Mouse (Mus musculus) liver, postnatal 0 days (tissue): ENCODE data around the gene Gng12. TPM values are rescaled to one million over a fixed set of nuclear protein-coding genes. Genes with fewer than 3 reads are reported as not detected.
A peak's percentile ranks its signal among the peaks of the same experiment; 100 is the strongest.

Experiments
- ATAC-seq: fragments of 200-750 bp; cut with Nextera tagmentation; 2 replicates; pipeline ENCODE4 v1.8.0; 2017; ENCODE audit warnings: mild to moderate bottlenecking, moderate library complexity
- DNase-seq: peaks from one replicate; pipeline ENCODE4 v3.0.0-alpha.2; 2016
- H3K27ac ChIP-seq: fragments of 300-500 bp; sonication (generic); 2 replicates; pipeline ENCODE4 v1.5.1; 2014; ENCODE audit warnings: antibody characterized with exemption, moderate library complexity, mild to moderate bottlenecking, low read depth
- H3K27me3 ChIP-seq: fragments of 300-500 bp; sonication (generic); 2 replicates; pipeline ENCODE4 v1.6.1; 2014; ENCODE audit warnings: low read length, control low read depth, mixed read lengths; ENCODE audit not compliant: insufficient read depth
- H3K36me3 ChIP-seq: fragments of 300-500 bp; sonication (generic); replicated peaks from 2 replicates; pipeline ENCODE4 v1.6.1; 2014; ENCODE audit warnings: mild to moderate bottlenecking, control low read depth, low read length, moderate library complexity, mixed read lengths; ENCODE audit not compliant: insufficient read depth
- H3K4me1 ChIP-seq: fragments of 300-500 bp; sonication (generic); 2 replicates; pipeline ENCODE4 v1.6.1; 2014; ENCODE audit warnings: antibody characterized with exemption, mild to moderate bottlenecking, control low read depth; ENCODE audit not compliant: insufficient read depth
- H3K4me2 ChIP-seq: fragments of 300-500 bp; sonication (generic); 2 replicates; pipeline ENCODE4 v1.6.1; 2014; ENCODE audit warnings: low read depth, mild to moderate bottlenecking, low read length, moderate library complexity, mixed read lengths
- H3K4me3 ChIP-seq: fragments of 300-500 bp; sonication (generic); 2 replicates; pipeline ENCODE4 v1.5.1; 2014; ENCODE audit warnings: low read depth, low read length
- H3K9ac ChIP-seq: fragments of 300-500 bp; sonication (generic); replicated peaks from 2 replicates; pipeline ENCODE4 v1.6.1; 2014; ENCODE audit warnings: mild to moderate bottlenecking, moderate library complexity
- H3K9me3 ChIP-seq: fragments of 300-500 bp; sonication (generic); 2 replicates; pipeline ENCODE4 v1.6.1; 2016; ENCODE audit warnings: mild to moderate bottlenecking, control low read depth, low read length, mixed read lengths
- CTCF ChIP-seq: sonication (generic); IDR thresholded peaks from 2 replicates; pipeline ENCODE4 v1.5.1; 2016; ENCODE audit warnings: antibody characterized with exemption, low read depth
- EP300 ChIP-seq: IDR thresholded peaks from 2 replicates; pipeline ENCODE4 v1.6.1; 2016; ENCODE audit warnings: antibody characterized with exemption, low read depth, mild to moderate bottlenecking
- WGBS: fragments of 180-500 bp; shearing (Covaris S2); extraction: QIAGEN DNeasy Blood & Tissue Kit; methylation state at CpG from one replicate; pipeline ENCODE4 v1.1.7; 2014; ENCODE audit not compliant: insufficient replicate concordance; 5-methylcytosine and 5-hydroxymethylcytosine counted together
- polyA plus RNA-seq: library from polyadenylated mRNA; unstranded; fragments of >200 nt; fragmentation: Nextera tagmentation; extraction: Ambion mirVana; gene quantifications from 2 replicates; pipeline ENCODE4 v1.2.1, GENCODE M21; 2015

The Gng12 gene
- polyA plus RNA-seq, 1 experiment from 2014 or later = 39.4 TPM

GRCm38 (mm10) chr6:67060057-67060456 lies 163.9 kb downstream of the Gng12 start:
- DNase-seq = no peak
- H3K4me1 ChIP-seq = peaks cover 24% of the 10 kb centered on the region
- TF ChIP-seq EP300 (no peak), CTCF (peak; percentile 54)
- H3K4me3 ChIP-seq = no peak overlapping the region
- H3K9me3 ChIP-seq = no peaks in the 10 kb centered on the region
- ATAC-seq = no peak
- WGBS = 64% methylated on average over 5 of the region's 5 CpGs
- no peak overlapping the region for H3K9ac ChIP-seq
- no peak overlapping the region for H3K27ac ChIP-seq
- no peaks in the 10 kb centered on the region for H3K36me3 ChIP-seq
- no peak overlapping the region for H3K4me2 ChIP-seq
- no peaks in the 10 kb centered on the region for H3K27me3 ChIP-seq

DNA sequence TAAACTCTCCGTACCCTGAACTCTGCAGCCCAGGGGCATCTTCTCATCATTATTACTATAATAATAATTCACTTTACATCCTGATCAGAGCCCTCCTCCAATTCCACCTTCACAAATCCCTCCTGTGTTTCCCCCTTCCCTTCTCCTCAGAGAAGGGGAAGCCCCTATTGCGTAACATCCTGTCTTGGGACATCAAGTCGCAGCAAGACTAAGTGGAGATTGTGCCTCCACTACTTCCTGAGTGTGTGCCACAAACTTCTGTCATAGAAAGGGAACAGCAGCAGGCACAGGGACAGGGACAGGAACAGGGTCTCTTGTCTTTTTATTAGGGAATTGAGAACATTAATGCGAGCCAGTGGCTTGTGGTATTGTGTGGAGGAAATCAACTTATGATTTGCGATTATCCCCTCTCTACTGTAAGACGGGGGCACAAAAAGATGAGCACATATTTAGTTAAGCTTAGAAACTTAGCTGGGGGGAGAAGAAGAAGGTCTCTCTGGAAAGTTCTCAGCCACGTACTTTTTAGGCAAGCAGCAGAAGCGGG lies 173.1 kb downstream of the Gng12 start:
- 0 out of 2 replicates have a peak overlapping the region, but pooled peaks have one; percentile 24 for H3K27ac ChIP-seq
- no peak overlapping the region for H3K4me3 ChIP-seq
- peaks cover 9% of the 10 kb centered on the region for H3K4me1 ChIP-seq
- H3K4me2 ChIP-seq = peak overlapping the region; percentile 44
- H3K9ac ChIP-seq = no peak overlapping the region
- H3K27me3 ChIP-seq = no peaks in the 10 kb centered on the region
- H3K36me3 ChIP-seq = no peaks in the 10 kb centered on the region
- no peaks in the 10 kb centered on the region for H3K9me3 ChIP-seq
- whole genome bisulfite sequencing = 41% methylated on average over 8 of the region's 8 CpGs
- DNase-seq (no peak), ATAC-seq (peak; percentile 50; the same call in 1 of the 2 replicates)
- TF ChIP-seq EP300 (no peak), CTCF (no peak)

GRCm38 (mm10) chr6:67069800-67070315 lies 173.7 kb downstream of the Gng12 start:
- Histone ChIP-seq H3K4me3 (no peak overlapping the region), H3K9me3 (no peaks in the 10 kb centered on the region), H3K36me3 (no peaks in the 10 kb centered on the region), H3K9ac (0 out of 2 replicates have a peak overlapping the region, but pooled peaks have one; percentile 1), H3K27ac (0 out of 2 replicates have a peak overlapping the region, but pooled peaks have one; percentile 24), H3K27me3 (no peaks in the 10 kb centered on the region), H3K4me2 (peak overlapping the region; percentile 44), H3K4me1 (peaks cover 9% of the 10 kb centered on the region)
- TF ChIP-seq EP300 (no peak), CTCF (no peak)
- DNase-seq (no peak), ATAC-seq (peak; percentile 36)
- WGBS = 50% methylated on average over 9 of the region's 9 CpGs

Other genes with a start within 250 kb of the Gng12 start
- not detected in 2 replicates for gene Vmn1r35, start 210.5 kb upstream of the Gng12 start, polyA plus RNA-seq
- gene Vmn1r36, start 177.2 kb upstream of the Gng12 start, polyA plus RNA-seq = not detected in 2 replicates
- gene Vmn1r37, start 167.0 kb upstream of the Gng12 start, polyA plus RNA-seq = not detected in 2 replicates
- not detected in 2 replicates for gene Vmn1r38, start 113.8 kb upstream of the Gng12 start, polyA plus RNA-seq
- gene Vmn1r39, start 85.8 kb upstream of the Gng12 start, polyA plus RNA-seq = not detected in 2 replicates
- 49.5 and 65.0 TPM in 2 replicates for gene Gadd45a, start 141.1 kb downstream of the Gng12 start, polyA plus RNA-seq